Mouse (Mus musculus): ENCODE results near the gene Fbxo39. TPM values are rescaled to one million over a fixed set of nuclear protein-coding genes. Genes with fewer than 3 reads are reported as not detected.

Gene Fbxo39
- total RNA-seq, 2 experiments from 2014 or later, result 1.3 TPM; not detected in 1

GRCm38 (mm10) chr11:72354971-72355728 lies 40.9 kb downstream of the Fbxo39 start:
- peak; percentile 75; the same call in 1 of the 2 replicates for ATAC-seq (replicated peaks; ENCODE audit: low FRiP score, poor library complexity, severe bottlenecking)

DNA sequence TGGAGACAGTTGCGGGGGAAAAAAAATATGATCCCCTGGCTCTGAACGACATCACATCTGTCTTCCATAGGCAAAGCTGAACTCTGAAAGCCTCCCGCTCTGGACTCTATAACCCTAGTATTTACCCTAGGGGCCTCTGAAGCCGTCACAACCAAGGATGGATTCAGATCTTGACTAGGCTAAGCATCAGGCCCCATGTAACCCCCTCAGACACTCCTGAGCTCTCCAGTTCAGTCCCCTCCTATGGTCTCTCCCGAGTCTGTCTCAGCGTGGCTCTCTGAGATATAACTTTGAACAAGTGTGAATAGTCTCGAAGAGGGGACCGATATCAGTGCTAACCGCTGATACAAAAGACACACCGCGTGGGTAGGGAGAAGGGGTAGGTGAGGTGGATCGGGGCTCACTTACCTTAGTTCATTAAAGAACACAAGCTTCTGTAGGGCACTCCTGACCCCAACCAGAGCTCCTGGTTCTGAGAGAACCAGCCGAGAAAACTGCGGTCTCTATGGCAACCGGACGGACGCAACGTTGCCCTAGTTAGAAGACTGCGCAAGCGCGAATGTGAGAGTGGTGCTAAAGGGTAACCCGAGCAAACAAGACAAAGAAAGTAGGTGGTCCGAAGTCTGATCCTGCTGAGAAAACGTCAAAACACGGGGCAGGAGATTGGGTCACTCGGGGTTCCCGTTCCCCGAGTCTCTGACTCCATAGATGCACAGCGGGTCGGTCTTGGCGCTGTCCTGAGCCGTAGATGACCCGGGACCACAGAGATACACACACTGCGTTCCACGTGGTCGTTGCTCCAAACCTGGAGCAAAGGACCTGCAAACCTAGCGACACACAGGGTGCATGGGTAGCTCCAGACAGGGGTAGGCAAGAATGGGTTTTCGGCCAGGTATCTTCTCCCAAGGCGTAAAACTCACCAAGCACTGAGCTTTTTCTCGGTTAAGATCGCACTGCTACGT lies 47.4 kb downstream of the Fbxo39 start:
- no peak for ATAC-seq (replicated peaks; ENCODE audit: low FRiP score, poor library complexity, severe bottlenecking)

DNA sequence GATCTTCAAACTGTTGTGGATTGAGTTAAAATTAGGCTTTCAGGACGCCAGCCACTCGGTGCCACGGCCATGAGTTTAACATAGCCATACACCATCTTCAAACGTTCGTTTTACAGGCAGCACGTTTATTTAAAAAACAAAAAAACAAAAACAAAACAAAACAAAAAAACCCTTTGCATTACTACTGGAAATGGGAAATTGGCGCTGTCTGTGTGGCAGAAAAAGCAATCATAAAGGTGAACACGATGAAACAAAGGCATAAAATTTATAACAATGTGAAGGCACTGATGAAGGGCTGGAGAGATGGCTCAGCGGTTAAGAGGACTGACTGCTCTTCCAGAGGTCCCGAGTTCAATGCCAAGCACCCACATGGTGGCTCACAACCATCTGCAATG lies 48.1 kb downstream of the Fbxo39 start, which contains the start of gene Tekt1:
Gene Tekt1 (minus strand): TSS at position 96 of the 395 bp plus-strand sequence.
- ATAC-seq (replicated peaks; ENCODE audit: low FRiP score, poor library complexity, severe bottlenecking), result no peak

GRCm38 (mm10) chr11:72363523-72364240 lies 49.4 kb downstream of the Fbxo39 start:
- ATAC-seq (replicated peaks; ENCODE audit: low FRiP score, poor library complexity, severe bottlenecking), result no peak

DNA sequence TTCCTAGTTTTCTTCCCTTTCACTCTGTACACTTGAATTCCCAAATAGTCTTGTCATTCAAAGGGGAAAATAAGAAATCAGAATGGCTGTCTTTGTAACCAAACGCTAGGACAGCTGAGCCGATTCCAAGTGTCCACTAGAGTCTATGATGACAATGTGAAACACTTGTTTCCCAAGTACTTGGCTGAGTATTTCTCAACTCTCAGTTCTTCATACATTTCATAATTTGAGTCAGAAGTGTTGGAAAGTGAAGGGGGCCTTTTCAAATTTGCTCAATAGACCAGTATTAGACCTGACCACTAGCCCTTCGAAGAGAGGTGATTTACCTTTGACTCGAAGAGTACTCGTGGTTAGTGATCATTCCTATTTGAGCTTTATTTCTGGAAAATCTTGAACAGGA lies 50.3 kb downstream of the Fbxo39 start:
- no peak for ATAC-seq (replicated peaks; ENCODE audit: low FRiP score, poor library complexity, severe bottlenecking)

DNA sequence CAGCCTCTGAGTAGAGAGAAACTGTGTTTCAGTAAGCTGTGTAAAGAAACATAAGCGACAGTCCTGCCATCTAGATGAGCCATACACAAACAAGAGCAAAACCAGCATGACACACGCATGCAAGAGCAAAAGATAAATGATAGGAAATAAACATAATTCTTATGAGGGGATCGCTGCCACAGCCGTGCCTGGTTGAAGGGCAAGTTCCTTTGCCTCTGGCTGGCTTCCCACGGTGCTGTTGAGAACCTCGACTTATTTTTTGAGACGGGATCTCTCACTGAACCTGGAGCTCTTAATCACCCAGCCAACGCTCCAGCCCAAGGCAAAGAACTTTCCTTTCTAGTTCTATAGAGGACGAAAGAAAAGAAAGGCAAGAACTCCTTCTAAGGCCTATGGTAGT lies 51.9 kb downstream of the Fbxo39 start:
- no peak for ATAC-seq (replicated peaks; ENCODE audit: low FRiP score, poor library complexity, severe bottlenecking)

- ATAC-seq (replicated peaks; ENCODE audit: low FRiP score, poor library complexity, severe bottlenecking), result no peak
Measured at GRCm38 (mm10) chr11:72367934-72368674, 53.9 kb downstream of the Fbxo39 start.

Other genes starting within 250 kb of the Fbxo39 start
- gene Pitpnm3, start 178.7 kb upstream of the Fbxo39 start, total RNA-seq (2015; ENCODE audit: low replicate concordance), result not detected in 2 replicates
- gene Pitpnm3, start 178.7 kb upstream of the Fbxo39 start, total RNA-seq (2017; ENCODE audit: low replicate concordance), result 0.14 TPM in 1 of 2 replicates, not detected in the other
- not detected in 2 replicates for gene Gm43951, start 107.6 kb upstream of the Fbxo39 start, total RNA-seq (2015; ENCODE audit: low replicate concordance)
- gene Gm43951, start 107.6 kb upstream of the Fbxo39 start, total RNA-seq (2017; ENCODE audit: low replicate concordance), result not detected in 2 replicates
- gene 4933427D14Rik, start 107.0 kb upstream of the Fbxo39 start, total RNA-seq (2015; ENCODE audit: low replicate concordance), result 0.84 and 4.2 TPM in 2 replicates
- gene 4933427D14Rik, start 107.0 kb upstream of the Fbxo39 start, total RNA-seq (2017; ENCODE audit: low replicate concordance), result 5.9 and 8.9 TPM in 2 replicates
- gene Txndc17, start 106.9 kb upstream of the Fbxo39 start, total RNA-seq (2015; ENCODE audit: low replicate concordance), result 32.5 and 42.6 TPM in 2 replicates
- gene Txndc17, start 106.9 kb upstream of the Fbxo39 start, total RNA-seq (2017; ENCODE audit: low replicate concordance), result 13.6 and 17.0 TPM in 2 replicates
- 0.77 and 7.7 TPM in 2 replicates for gene Med31, start 98.9 kb upstream of the Fbxo39 start, total RNA-seq (2015; ENCODE audit: low replicate concordance)
- 4.1 and 6.6 TPM in 2 replicates for gene Med31, start 98.9 kb upstream of the Fbxo39 start, total RNA-seq (2017; ENCODE audit: low replicate concordance)
- gene Slc13a5, start 47.2 kb upstream of the Fbxo39 start, total RNA-seq (2015; ENCODE audit: low replicate concordance), result not detected in 2 replicates
- not detected in 2 replicates for gene Slc13a5, start 47.2 kb upstream of the Fbxo39 start, total RNA-seq (2017; ENCODE audit: low replicate concordance)
- 33.0 and 122 TPM in 2 replicates for gene Xaf1, start 12.8 kb upstream of the Fbxo39 start, total RNA-seq (2015; ENCODE audit: low replicate concordance)
- 48.7 and 64.9 TPM in 2 replicates for gene Xaf1, start 12.8 kb upstream of the Fbxo39 start, total RNA-seq (2017; ENCODE audit: low replicate concordance)
- not detected in 2 replicates for gene Tekt1, start 48.0 kb downstream of the Fbxo39 start, total RNA-seq (2015; ENCODE audit: low replicate concordance)
- not detected in 2 replicates for gene Tekt1, start 48.0 kb downstream of the Fbxo39 start, total RNA-seq (2017; ENCODE audit: low replicate concordance)
- gene Smtnl2, start 97.3 kb downstream of the Fbxo39 start, total RNA-seq (2015; ENCODE audit: low replicate concordance), result not detected in 2 replicates
- gene Smtnl2, start 97.3 kb downstream of the Fbxo39 start, total RNA-seq (2017; ENCODE audit: low replicate concordance), result not detected in 2 replicates
- gene Ggt6, start 121.1 kb downstream of the Fbxo39 start, total RNA-seq (2015; ENCODE audit: low replicate concordance), result not detected in 2 replicates
- not detected in 2 replicates for gene Ggt6, start 121.1 kb downstream of the Fbxo39 start, total RNA-seq (2017; ENCODE audit: low replicate concordance)
- gene Mybbp1a, start 126.9 kb downstream of the Fbxo39 start, total RNA-seq (2015; ENCODE audit: low replicate concordance), result 44.7 and 49.6 TPM in 2 replicates
- gene Mybbp1a, start 126.9 kb downstream of the Fbxo39 start, total RNA-seq (2017; ENCODE audit: low replicate concordance), result 11.8 and 27.4 TPM in 2 replicates
- 1.3 TPM in 1 of 2 replicates, not detected in the other for gene Spns2, start 175.5 kb downstream of the Fbxo39 start, total RNA-seq (2015; ENCODE audit: low replicate concordance)
- gene Spns2, start 175.5 kb downstream of the Fbxo39 start, total RNA-seq (2017; ENCODE audit: low replicate concordance), result 1.4 and 2.0 TPM in 2 replicates
- 0.58 and 4.2 TPM in 2 replicates for gene Spns3, start 236.1 kb downstream of the Fbxo39 start, total RNA-seq (2015; ENCODE audit: low replicate concordance)
- gene Spns3, start 236.1 kb downstream of the Fbxo39 start, total RNA-seq (2017; ENCODE audit: low replicate concordance), result 1.5 and 5.1 TPM in 2 replicates

All from erythroblast, adult 5-6 weeks (primary cell).